Mouse (Mus musculus): ENCODE measurements around the gene Osbpl9.

Gene Osbpl9

DNA sequence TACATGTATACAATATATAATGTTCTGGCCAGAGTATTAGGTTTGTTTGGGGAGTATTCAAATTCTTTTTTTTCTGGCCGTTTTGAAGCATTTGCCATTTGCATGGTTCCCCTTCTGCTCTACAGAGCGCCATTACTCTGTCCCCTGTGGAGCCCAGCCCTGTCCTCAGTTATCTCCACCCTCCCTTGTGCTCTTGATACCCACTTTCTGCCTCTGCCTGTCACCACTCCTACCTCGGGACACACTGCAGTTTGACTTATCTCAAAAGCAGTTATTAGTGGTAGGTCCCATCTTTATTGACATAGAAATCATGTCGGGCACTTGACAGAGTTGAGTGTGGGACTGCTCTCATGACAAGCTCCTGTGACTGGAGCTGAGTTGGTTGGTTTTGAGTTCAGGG, 159.3 kb downstream of the Osbpl9 start:
- no peak for DNase-seq (ENCODE audit: low spot score in 2 of 2)

DNA sequence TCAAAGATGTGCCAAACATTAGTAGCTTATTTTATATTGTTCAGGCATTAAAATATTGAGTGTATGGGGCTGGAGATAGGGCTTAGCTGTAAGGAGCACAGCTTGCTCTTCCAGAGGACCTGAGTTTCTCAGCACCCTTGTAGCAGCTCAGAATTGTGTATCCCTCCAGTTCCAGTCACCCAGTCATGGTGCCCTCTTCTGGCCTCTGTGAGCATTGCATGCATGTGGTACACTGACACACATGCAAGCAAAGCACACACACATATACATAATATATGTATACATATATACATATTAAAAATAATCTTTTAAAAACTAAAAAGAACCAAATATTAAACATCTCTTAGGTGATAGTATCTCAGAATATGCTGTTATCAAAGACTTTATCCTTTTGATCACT, 165.7 kb downstream of the Osbpl9 start:
- DNase-seq (ENCODE audit: low spot score in 2 of 2): peak; percentile 60 to 83

DNA sequence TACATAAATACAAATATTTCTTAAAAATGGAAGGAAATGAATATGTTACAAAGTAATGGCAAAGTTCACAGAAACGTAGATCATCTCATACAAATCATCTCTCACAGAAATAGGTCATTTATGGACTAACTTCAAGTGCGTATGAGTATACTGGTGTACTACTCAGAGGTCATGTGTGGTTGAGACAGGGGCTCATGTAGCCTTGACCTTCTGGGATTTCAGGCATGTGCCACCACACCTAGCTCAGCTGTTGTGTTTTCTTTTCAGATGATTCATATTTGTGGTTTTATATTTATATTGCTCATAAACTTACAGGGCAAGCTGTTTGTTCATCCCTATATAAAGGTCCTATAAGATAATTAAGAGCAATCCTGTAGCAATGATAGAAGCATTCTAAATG, 171.8 kb downstream of the Osbpl9 start:
- DNase-seq (ENCODE audit: low spot score in 2 of 2): no peak

DNA sequence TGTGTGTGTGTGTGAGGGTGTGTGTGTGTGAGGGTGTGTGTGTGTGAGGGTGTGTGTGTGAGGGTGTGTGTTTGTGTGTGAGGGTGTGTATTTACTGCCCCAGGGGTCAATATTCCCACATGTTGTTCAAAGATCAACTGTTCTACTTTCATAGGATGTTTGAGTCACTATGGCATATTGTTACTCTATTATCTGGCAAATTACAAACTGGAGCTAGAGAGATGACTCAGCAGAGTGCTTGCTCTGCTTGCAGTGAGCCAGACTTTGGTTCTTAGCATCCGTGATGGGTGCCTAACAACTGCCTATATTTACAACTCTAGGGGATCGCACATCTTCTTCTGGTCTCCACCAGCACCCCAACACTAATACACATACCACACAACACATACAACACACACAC, 172.2 kb downstream of the Osbpl9 start:
- no peak for DNase-seq (ENCODE audit: low spot score in 2 of 2)

DNA sequence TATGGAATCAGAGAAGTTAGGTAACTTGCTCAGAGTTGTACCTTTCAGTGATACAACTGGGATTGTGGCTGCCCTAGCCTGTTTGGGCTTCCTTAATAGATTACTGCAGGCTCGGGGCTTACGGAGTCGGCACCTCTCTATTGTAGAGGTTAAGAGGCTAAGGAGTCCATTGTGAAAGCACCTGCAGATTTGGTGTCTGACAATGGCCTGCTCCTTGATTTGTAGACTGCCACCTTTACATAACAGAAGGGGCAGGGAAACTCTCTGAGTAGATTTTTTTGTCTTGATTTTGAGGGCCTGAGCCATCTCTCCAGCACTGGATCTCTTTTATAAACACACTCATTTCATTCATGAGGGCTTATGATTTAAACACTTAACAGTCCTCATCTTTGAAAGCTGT, 175.5 kb downstream of the Osbpl9 start:
- DNase-seq (ENCODE audit: low spot score in 2 of 2): no peak

DNA sequence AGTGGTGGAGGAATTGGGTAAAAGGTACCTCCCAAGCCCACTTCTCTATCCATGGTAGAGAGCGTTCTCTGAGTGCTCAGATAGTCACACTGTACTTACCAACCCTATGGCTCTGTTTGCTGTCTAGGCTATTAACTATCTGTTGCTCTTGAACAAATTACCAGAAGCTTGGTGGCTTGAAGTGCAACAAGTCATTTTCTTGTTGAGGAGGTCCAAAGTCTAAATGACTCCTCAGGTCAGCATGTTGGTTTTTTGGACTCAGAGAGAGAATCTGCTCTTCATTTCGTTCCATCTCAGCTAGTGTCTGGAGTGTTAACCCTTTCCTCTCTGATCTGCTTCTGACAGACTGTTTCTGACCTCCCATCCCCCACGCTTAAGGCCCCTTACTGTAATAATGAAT, 177.0 kb downstream of the Osbpl9 start:
- no peak for DNase-seq (ENCODE audit: low spot score in 2 of 2)

DNA sequence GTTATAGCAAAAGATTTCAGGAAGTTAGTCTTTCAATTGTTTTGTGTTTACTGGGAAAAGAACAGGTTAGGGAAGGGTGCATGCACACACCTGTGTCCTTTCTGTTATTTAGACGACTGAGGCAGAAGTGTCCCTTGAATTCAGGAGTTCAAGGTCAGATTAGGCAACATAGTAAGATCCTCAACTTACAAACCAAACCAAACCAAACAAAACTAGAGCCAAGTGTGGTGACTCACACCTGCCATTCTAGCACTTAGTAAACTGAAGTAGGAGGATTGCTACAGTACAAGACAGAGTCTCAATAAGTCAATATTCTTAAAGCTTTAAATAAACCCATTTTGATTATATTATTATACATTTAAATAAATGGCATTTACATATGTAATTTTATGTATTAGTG, 180.1 kb downstream of the Osbpl9 start:
- no peak for DNase-seq (ENCODE audit: low spot score in 2 of 2)

DNA sequence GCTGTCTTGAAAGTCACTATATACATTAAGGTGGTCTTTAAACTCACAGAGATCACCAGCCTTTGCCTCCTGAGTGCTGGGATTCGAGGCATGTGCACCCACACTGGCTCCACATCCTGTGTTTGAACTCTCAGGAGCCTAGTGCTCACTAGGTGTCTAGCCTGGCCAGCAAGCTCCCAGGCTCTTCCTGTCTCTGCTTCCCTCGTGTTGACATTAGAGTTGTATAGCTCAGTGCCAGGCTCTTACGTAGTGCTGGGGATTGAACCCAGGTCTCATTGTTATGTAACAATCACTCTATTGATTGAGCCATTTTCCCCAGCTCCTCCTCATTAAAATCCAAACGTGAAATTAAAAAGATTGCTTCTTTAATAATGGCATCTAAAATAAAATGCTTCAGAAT, 182.8 kb downstream of the Osbpl9 start:
- no peak for DNase-seq (ENCODE audit: low spot score in 2 of 2)

DNA sequence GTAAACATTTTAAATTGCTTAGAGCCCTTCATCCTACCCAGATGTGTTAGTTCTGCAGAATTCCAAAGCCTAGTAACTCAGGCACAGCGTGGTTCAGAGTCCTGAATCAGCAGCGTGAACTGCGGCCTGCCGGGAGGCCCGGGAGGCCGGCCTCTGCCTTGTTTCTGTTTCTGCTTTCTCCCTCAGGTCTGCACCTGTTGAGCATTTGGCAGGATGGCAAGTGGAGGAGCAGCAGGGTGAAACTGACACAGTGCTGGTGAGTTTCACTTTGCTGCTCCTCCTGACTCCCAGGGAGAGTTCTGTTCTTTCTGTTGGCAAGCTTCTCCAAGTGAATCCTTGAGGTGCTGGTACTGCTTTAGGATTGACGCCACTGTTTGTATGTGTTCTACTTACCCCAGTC, 184.6 kb downstream of the Osbpl9 start:
- no peak for DNase-seq (ENCODE audit: low spot score in 2 of 2)

DNA sequence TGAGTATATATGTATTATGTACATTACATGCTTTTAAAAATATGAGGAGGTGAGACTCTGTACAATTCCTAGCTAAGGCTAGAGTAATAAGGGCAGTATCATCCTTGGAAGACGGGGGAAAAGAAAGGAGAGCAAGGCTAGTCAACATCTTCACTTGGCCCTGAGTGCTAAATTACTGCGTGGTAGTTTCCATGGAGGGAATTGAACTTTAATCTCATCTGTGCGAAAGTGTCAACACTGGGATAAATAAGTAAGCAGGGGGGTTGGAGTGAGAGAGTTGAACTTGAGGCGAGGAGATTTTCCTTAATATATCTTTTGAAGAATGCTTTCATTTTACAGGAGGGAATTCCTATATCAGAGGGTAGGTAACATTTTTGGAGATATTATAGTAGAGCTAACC, 188.0 kb downstream of the Osbpl9 start:
- DNase-seq (ENCODE audit: low spot score in 2 of 2): no peak

All from spleen, postnatal 10 days (tissue).